Mouse (Mus musculus): ENCODE results near the gene Elovl1. TPM values are rescaled to one million over a fixed set of nuclear protein-coding genes. Genes with fewer than 3 reads are reported as not detected.
A peak's percentile ranks its signal among the peaks of the same experiment; 100 is the strongest.

The Elovl1 gene
- total and polyA plus RNA-seq, 2 experiments, result 16.9 to 135 TPM

DNA sequence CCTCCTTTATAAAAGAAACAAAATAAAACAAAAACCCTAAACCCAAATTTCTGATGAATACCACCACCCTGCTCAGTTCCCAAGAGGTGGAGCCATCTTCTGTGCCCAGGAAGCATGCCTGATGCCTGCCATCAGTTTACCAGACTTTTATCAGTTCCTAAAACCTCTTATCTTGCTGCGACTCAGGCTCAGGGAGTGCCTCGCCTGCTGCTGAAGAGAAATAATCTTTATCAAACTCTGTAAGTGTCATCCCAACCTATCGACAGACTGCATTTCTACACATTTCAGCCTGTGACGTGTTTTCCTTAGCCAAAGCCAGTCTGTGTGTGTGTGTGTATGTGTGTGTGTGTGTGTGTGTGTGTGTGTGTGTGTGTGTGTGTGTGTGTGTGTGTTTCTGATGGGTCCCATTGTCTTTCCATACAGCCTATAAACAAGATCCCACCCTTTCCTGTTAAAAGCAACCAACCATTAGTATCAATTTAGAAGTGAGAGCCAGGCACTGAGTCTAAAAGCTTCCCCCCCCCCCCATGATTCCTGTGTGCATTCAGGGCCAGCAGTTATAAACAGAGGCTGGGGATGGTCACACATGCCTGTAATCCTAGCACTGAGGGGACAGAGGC, 3.2 kb upstream of the Elovl1 start:
- 86% methylated on average over 4 of the region's 4 CpGs for WGBS
- peaks cover 10% of the 10 kb centered on the region for H3K4me1 ChIP-seq (ENCODE audit: control insufficient read depth, insufficient read depth, low read length)
- no peaks in the 10 kb centered on the region for H3K79me2 ChIP-seq (ENCODE audit: control insufficient read depth, insufficient read depth, low read length)

DNA sequence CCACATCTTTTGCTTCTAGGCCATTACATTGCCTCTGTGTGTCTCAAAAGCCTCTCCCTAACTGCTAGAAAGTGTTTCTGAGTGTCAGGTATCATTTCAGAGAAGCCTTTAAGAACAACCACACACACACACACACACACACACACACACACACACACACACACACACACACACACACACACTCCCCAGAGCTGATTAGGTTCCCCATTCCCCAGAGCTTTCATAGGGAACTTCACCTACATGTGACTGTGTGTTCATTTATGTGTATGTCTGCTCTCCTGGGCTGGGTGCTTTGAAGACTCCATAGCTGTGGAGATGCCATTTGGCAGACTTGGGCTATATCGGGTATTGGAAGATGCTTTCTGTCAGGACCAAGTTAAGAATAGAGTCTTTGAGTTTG, 2.5 kb upstream of the Elovl1 start:
- H3K4me3 ChIP-seq (ENCODE audit: insufficient read depth, low read depth, low read length), result no peak overlapping the region
- TF ChIP-seq POLR2A (IDR thresholded peaks at IDR 0.05; ENCODE audit: extremely low read depth, insufficient read depth, low read length) (no peak), CTCF (IDR thresholded peaks at IDR 0.05; ENCODE audit: low read depth, low read length) (no peak)
- H3K9ac ChIP-seq (ENCODE audit: low read depth, low read length), result no peak overlapping the region
- H3K79me2 ChIP-seq (ENCODE audit: control insufficient read depth, insufficient read depth, low read length), result peaks cover 4% of the 10 kb centered on the region; the same call in 1 of the 2 replicates
- peaks cover 8% of the 10 kb centered on the region; the same call in 1 of the 2 replicates for H3K36me3 ChIP-seq (ENCODE audit: control insufficient read depth, insufficient read depth, low read length)
- H3K4me1 ChIP-seq (ENCODE audit: control insufficient read depth, insufficient read depth, low read length), result peaks cover 17% of the 10 kb centered on the region
- no peak for DNase-seq (ENCODE audit: extremely low read depth, low read depth, low spot score)
- WGBS, result 96% methylated on average over 1 of the region's 1 CpGs
- no peak overlapping the region for H3K27ac ChIP-seq (replicated peaks; ENCODE audit: insufficient read depth, low read depth, low read length)
- no peaks in the 10 kb centered on the region for H3K27me3 ChIP-seq (ENCODE audit: control insufficient read depth, insufficient read depth, low read length)

More for the DNA sequence above, 3.2 kb upstream of the Elovl1 start:
- Histone ChIP-seq H3K27me3 (ENCODE audit: control insufficient read depth, insufficient read depth, low read length) (no peaks in the 10 kb centered on the region), H3K9ac (ENCODE audit: low read depth, low read length) (no peak overlapping the region), H3K4me3 (ENCODE audit: insufficient read depth, low read depth, low read length) (no peak overlapping the region), H3K36me3 (ENCODE audit: control insufficient read depth, insufficient read depth, low read length) (peaks cover 12% of the 10 kb centered on the region; the same call in 1 of the 2 replicates), H3K27ac (replicated peaks; ENCODE audit: insufficient read depth, low read depth, low read length) (no peak overlapping the region)
- no peak for DNase-seq (ENCODE audit: extremely low read depth, low read depth, low spot score)
- no peak for TF ChIP-seq POLR2A (IDR thresholded peaks at IDR 0.05; ENCODE audit: extremely low read depth, insufficient read depth, low read length)
- TF ChIP-seq CTCF (IDR thresholded peaks at IDR 0.05; ENCODE audit: low read depth, low read length), result no peak

DNA sequence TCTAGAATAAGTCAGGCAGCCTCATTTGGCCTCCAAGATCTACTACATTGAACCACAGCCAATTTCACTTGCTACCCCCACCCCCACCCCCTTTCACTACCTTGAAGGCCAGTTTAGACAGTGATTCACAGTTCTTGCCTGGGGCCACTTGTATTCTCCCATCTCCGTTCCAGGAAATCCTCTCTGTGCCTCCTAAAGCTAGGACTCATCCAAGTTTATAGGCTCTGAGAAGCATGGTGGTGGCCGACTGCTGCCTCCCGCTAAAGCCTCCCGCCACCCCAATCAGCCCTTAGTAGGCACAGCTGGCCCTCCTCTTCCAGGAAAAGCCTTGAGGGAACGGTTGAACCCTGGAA, 502 bp upstream of the Elovl1 start:
- DNase-seq (ENCODE audit: extremely low read depth, low read depth, low spot score), result no peak
- Histone ChIP-seq H3K79me2 (ENCODE audit: control insufficient read depth, insufficient read depth, low read length) (peaks cover 4% of the 10 kb centered on the region; the same call in 1 of the 2 replicates), H3K27ac (replicated peaks; ENCODE audit: insufficient read depth, low read depth, low read length) (peak overlapping the region; percentile 64), H3K4me1 (ENCODE audit: control insufficient read depth, insufficient read depth, low read length) (peaks cover 31% of the 10 kb centered on the region), H3K9ac (ENCODE audit: low read depth, low read length) (peak overlapping the region; percentile 64), H3K27me3 (ENCODE audit: control insufficient read depth, insufficient read depth, low read length) (no peaks in the 10 kb centered on the region), H3K4me3 (ENCODE audit: insufficient read depth, low read depth, low read length) (peak overlapping the region; percentile 45), H3K36me3 (ENCODE audit: control insufficient read depth, insufficient read depth, low read length) (peaks cover 11% of the 10 kb centered on the region)
- 10% methylated on average over 5 of the region's 5 CpGs for WGBS
- TF ChIP-seq POLR2A (IDR thresholded peaks at IDR 0.05; ENCODE audit: extremely low read depth, insufficient read depth, low read length) (no peak), CTCF (IDR thresholded peaks at IDR 0.05; ENCODE audit: low read depth, low read length) (no peak)

DNA sequence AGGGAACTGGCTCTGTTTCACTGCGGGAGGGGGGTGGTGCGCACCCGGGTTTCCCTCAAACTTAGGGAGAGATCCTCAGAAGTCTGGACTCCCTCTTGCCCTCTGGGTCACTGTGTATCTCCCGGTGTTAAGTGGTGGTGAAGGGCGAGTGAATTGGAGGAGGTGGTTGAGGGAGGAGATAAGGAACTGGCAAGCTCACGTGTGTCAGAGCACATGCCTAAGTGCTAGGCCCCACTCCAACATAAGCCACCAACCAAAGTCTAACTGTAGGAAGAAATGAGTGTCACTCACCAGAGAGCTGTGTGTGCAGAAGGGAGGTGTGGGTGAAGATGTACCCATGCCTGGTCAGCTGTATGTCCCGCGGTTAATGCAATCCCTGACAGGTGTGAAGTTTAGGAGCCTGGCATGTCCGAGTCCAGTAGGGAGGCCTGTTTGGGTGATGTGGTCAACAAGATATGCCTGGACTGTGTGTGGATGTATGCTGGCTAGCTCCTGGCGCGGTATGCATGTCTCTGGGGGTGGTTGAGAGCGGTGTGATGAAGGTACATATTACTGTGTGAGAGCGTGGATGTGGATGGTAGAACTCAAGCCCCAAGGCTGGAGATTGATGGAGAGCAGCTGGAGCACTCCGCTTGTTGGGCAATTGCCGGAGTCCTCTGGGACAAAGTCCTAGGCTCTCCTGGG, 780 bp downstream of the Elovl1 start:
- H3K4me1 ChIP-seq (ENCODE audit: control insufficient read depth, insufficient read depth, low read length), result peaks cover 31% of the 10 kb centered on the region
- H3K27me3 ChIP-seq (ENCODE audit: control insufficient read depth, insufficient read depth, low read length), result no peaks in the 10 kb centered on the region
- peak; percentile 81 for DNase-seq (ENCODE audit: extremely low read depth, low read depth, low spot score)
- no peak for TF ChIP-seq CTCF (IDR thresholded peaks at IDR 0.05; ENCODE audit: low read depth, low read length)
- no peak for TF ChIP-seq POLR2A (IDR thresholded peaks at IDR 0.05; ENCODE audit: extremely low read depth, insufficient read depth, low read length)
- peaks cover 11% of the 10 kb centered on the region for H3K36me3 ChIP-seq (ENCODE audit: control insufficient read depth, insufficient read depth, low read length)
- H3K79me2 ChIP-seq (ENCODE audit: control insufficient read depth, insufficient read depth, low read length), result peaks cover 4% of the 10 kb centered on the region; the same call in 1 of the 2 replicates
- H3K9ac ChIP-seq (ENCODE audit: low read depth, low read length), result peak overlapping the region; percentile 91
- H3K4me3 ChIP-seq (ENCODE audit: insufficient read depth, low read depth, low read length), result peak overlapping the region; percentile 78
- WGBS, result 12% methylated on average over 15 of the region's 15 CpGs
- peak overlapping the region; percentile 90 for H3K27ac ChIP-seq (replicated peaks; ENCODE audit: insufficient read depth, low read depth, low read length)

DNA sequence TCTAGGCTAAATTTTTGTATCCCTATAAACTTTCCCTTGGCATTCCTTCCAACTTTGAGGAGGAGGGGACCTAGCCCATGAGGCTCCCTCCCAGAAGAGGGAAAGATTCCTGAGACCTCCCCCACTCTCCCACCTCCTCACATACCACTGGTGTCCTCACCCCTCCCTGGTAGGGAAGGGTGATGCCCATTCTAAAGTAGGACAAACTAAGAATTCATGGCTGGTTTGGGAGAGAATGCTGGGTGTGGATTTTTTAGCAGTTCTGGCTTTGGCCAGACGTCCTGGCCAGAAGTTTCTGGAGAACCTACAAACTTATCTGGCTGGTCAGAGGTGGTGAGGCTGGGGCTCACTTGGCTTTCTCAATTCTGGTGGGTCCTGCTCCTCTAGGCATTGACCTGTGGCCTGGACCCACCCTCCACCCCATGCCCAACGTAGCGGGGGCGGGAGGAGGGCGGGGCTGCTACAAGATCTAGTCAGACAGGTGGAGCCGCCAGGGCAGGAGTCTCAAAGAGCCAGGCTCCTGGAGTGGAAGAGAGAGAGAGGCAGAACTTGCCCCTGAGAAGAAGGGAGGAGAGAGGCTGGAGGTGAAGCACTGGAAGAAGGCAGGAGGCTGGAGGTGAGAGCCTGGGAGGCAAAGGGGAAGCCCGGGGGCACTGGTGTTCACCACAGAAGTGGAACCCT, 1.5 kb downstream of the Elovl1 start:
- no peak for DNase-seq (ENCODE audit: extremely low read depth, low read depth, low spot score)
- TF ChIP-seq POLR2A (IDR thresholded peaks at IDR 0.05; ENCODE audit: extremely low read depth, insufficient read depth, low read length) (0 out of 2 replicates have a peak, but pooled peaks have one; percentile 20), CTCF (IDR thresholded peaks at IDR 0.05; ENCODE audit: low read depth, low read length) (no peak)
- H3K27me3 ChIP-seq (ENCODE audit: control insufficient read depth, insufficient read depth, low read length), result no peaks in the 10 kb centered on the region
- peak overlapping the region; percentile 5; the same call in 1 of the 2 replicates for H3K4me3 ChIP-seq (ENCODE audit: insufficient read depth, low read depth, low read length)
- peaks cover 11% of the 10 kb centered on the region for H3K36me3 ChIP-seq (ENCODE audit: control insufficient read depth, insufficient read depth, low read length)
- peak overlapping the region; percentile 76 for H3K27ac ChIP-seq (replicated peaks; ENCODE audit: insufficient read depth, low read depth, low read length)
- WGBS, result 24% methylated on average over 7 of the region's 7 CpGs
- peak overlapping the region; percentile 25; the same call in 1 of the 2 replicates for H3K9ac ChIP-seq (ENCODE audit: low read depth, low read length)
- H3K79me2 ChIP-seq (ENCODE audit: control insufficient read depth, insufficient read depth, low read length), result peaks cover 4% of the 10 kb centered on the region; the same call in 1 of the 2 replicates
- H3K4me1 ChIP-seq (ENCODE audit: control insufficient read depth, insufficient read depth, low read length), result peaks cover 31% of the 10 kb centered on the region

Measured in liver, adult 2 months (tissue).